Mouse (Mus musculus) MEL (cell line): ENCODE measurements around the gene Gm20388. TPM values are rescaled to one million over a fixed set of nuclear protein-coding genes. Genes with fewer than 3 reads are reported as not detected.

ENCODE experiments used
- DNase-seq: peaks from one replicate; pipeline ENCODE4 v3.0.0; 2011; ENCODE audit warnings: low read depth, low spot score
- H3K27ac ChIP-seq: 2 replicates; pipeline ENCODE4 v1.5.1; 2012; ENCODE audit warnings: low read depth, mild to moderate bottlenecking, control low read depth, low read length, moderate library complexity; ENCODE audit not compliant: control insufficient read depth
- H3K27me3 ChIP-seq, 2 experiments: fragments of 150-350 bp in 1 of 2; sonication (generic) in 1 of 2; 2 replicates each; pipeline ENCODE4 v1.6.1; 2012; ENCODE audit warnings: low read length in 2 of 2, mild to moderate bottlenecking in 2 of 2, improper control_type of control experiment in 1 of 2, moderate library complexity in 1 of 2; ENCODE audit not compliant: insufficient read depth in 2 of 2, control insufficient read depth in 1 of 2
- H3K36me3 ChIP-seq, 2 experiments: 2 replicates each; pipeline ENCODE4 v1.6.1; 2012 to 2014; ENCODE audit warnings: low read length in 2 of 2, improper control_type of control experiment in 1 of 2, inconsistent platforms in 1 of 2, mild to moderate bottlenecking in 1 of 2; ENCODE audit not compliant: insufficient read depth in 2 of 2, control insufficient read depth in 1 of 2
- H3K4me1 ChIP-seq, 2 experiments: fragments of 150-350 bp in 1 of 2; sonication (generic) in 1 of 2; 2 replicates each; pipeline ENCODE4 v1.6.1; 2012; ENCODE audit warnings: low read length in 2 of 2, improper control_type of control experiment in 1 of 2, mild to moderate bottlenecking in 1 of 2; ENCODE audit not compliant: insufficient read depth in 2 of 2, control insufficient read depth in 1 of 2
- H3K4me3 ChIP-seq, 2 experiments: fragments of 150-350 bp in 1 of 2; sonication (generic) in 1 of 2; 2 replicates each; pipeline ENCODE4 v1.5.1; 2012; ENCODE audit warnings: low read depth in 2 of 2, low read length in 2 of 2, mild to moderate bottlenecking in 2 of 2, moderate library complexity in 2 of 2, control low read depth in 1 of 2, improper control_type of control experiment in 1 of 2; ENCODE audit not compliant: control insufficient read depth in 1 of 2, insufficient read depth in 1 of 2
- H3K79me2 ChIP-seq: 2 replicates; pipeline ENCODE4 v1.6.1; 2012; ENCODE audit warnings: mild to moderate bottlenecking, low read length, moderate library complexity; ENCODE audit not compliant: control insufficient read depth, poor library complexity, insufficient read depth
- H3K9ac ChIP-seq: 2 replicates; pipeline ENCODE4 v1.6.1; 2012; ENCODE audit warnings: low read depth, mild to moderate bottlenecking, control low read depth, low read length, moderate library complexity; ENCODE audit not compliant: control insufficient read depth, poor library complexity, severe bottlenecking
- H3K9me3 ChIP-seq: fragments of 150-350 bp; sonication (generic); replicated peaks from 2 replicates; pipeline ENCODE4 v1.6.1; 2012; ENCODE audit warnings: mild to moderate bottlenecking, low read length, improper control_type of control experiment, moderate library complexity; ENCODE audit not compliant: insufficient read depth
- BHLHE40 ChIP-seq: IDR thresholded peaks from 2 replicates; pipeline ENCODE4 v1.6.1; 2012; ENCODE audit warnings: low read depth, mild to moderate bottlenecking, inconsistent platforms, low read length, improper control_type of control experiment, borderline replicate concordance
- CHD1 ChIP-seq: IDR thresholded peaks from 2 replicates; pipeline ENCODE4 v1.6.1; 2012; ENCODE audit warnings: low read depth, mild to moderate bottlenecking, inconsistent platforms, low read length, improper control_type of control experiment
- CTCF ChIP-seq, 3 experiments: IDR thresholded peaks in 2 of 3; conservative IDR thresholded peaks in 1 of 3; 2 replicates each; pipeline ENCODE4 v1.5.1; 2011 to 2012; ENCODE audit warnings: low read length in 3 of 3, low read depth in 2 of 3, mild to moderate bottlenecking in 2 of 3, improper control_type of control experiment in 1 of 3, inconsistent platforms in 1 of 3, mixed read lengths in 1 of 3, moderate library complexity in 1 of 3; ENCODE audit not compliant: control insufficient read depth in 1 of 3, insufficient read depth in 1 of 3, poor library complexity in 1 of 3, severe bottlenecking in 1 of 3
- E2F4 ChIP-seq: IDR thresholded peaks from 2 replicates; pipeline ENCODE4 v1.6.1; 2011; ENCODE audit warnings: low read depth, low read length, improper control_type of control experiment, borderline replicate concordance
- ELF1 ChIP-seq: IDR thresholded peaks from 2 replicates; pipeline ENCODE4 v1.6.1; 2014; ENCODE audit warnings: low read depth, mild to moderate bottlenecking, inconsistent platforms, low read length, improper control_type of control experiment, moderate library complexity
- EP300 ChIP-seq, 2 experiments: IDR thresholded peaks; 2 replicates each; pipeline ENCODE4 v1.6.1; 2011; ENCODE audit warnings: improper control_type of control experiment in 2 of 2, low read length in 2 of 2, low read depth in 1 of 2, mild to moderate bottlenecking in 1 of 2
- ETS1 ChIP-seq: IDR thresholded peaks from 2 replicates; pipeline ENCODE4 v1.6.1; 2012; ENCODE audit warnings: low read depth, mild to moderate bottlenecking, inconsistent platforms, low read length, improper control_type of control experiment, moderate library complexity
- GABPA ChIP-seq: IDR thresholded peaks from 2 replicates; pipeline ENCODE4 v1.6.1; 2012; ENCODE audit warnings: low read depth, mild to moderate bottlenecking, inconsistent platforms, low read length, improper control_type of control experiment, moderate library complexity
- GATA1 ChIP-seq: IDR thresholded peaks from 2 replicates; pipeline ENCODE4 v1.6.1; 2011; ENCODE audit warnings: low read depth, low read length, improper control_type of control experiment
- JUND ChIP-seq: IDR thresholded peaks from 2 replicates; pipeline ENCODE4 v1.6.1; 2011; ENCODE audit warnings: low read depth, mild to moderate bottlenecking, improper control_type of control experiment, low read length
- MAX ChIP-seq: IDR thresholded peaks from 2 replicates; pipeline ENCODE4 v1.6.1; 2011; ENCODE audit warnings: low read length, improper control_type of control experiment
- MAZ ChIP-seq: IDR thresholded peaks from 2 replicates; pipeline ENCODE4 v1.6.1; 2012; ENCODE audit warnings: low read depth, mild to moderate bottlenecking, inconsistent platforms, low read length, improper control_type of control experiment
- MXI1 ChIP-seq: IDR thresholded peaks from 2 replicates; pipeline ENCODE4 v1.6.1; 2011; ENCODE audit warnings: mild to moderate bottlenecking, low read depth, low read length, improper control_type of control experiment
- NELFE ChIP-seq: IDR thresholded peaks from 2 replicates; pipeline ENCODE4 v1.6.1; 2011; ENCODE audit warnings: low read depth, low read length, improper control_type of control experiment
- NRF1 ChIP-seq: IDR thresholded peaks from 2 replicates; pipeline ENCODE4 v1.6.1; 2014; ENCODE audit warnings: low read depth, mild to moderate bottlenecking, inconsistent platforms, low read length, improper control_type of control experiment, moderate library complexity; ENCODE audit not compliant: poor library complexity, insufficient read depth, severe bottlenecking
- POLR2AphosphoS2 ChIP-seq: IDR thresholded peaks from 2 replicates; pipeline ENCODE4 v1.6.1; 2011; ENCODE audit warnings: low read length, improper control_type of control experiment
- POLR2AphosphoS5 ChIP-seq: IDR thresholded peaks from 2 replicates; pipeline ENCODE4 v1.6.1; 2012; ENCODE audit warnings: low read depth, borderline replicate concordance, mild to moderate bottlenecking, inconsistent platforms, low read length, moderate library complexity, mixed read lengths
- RAD21 ChIP-seq: IDR thresholded peaks from 2 replicates; pipeline ENCODE4 v1.6.1; 2011; ENCODE audit warnings: mild to moderate bottlenecking, low read depth, low read length, improper control_type of control experiment
- SIN3A ChIP-seq: IDR thresholded peaks from 2 replicates; pipeline ENCODE4 v1.6.1; 2012; ENCODE audit warnings: low read length, improper control_type of control experiment, inconsistent platforms
- SMC3 ChIP-seq: IDR thresholded peaks from 2 replicates; pipeline ENCODE4 v1.6.1; 2011; ENCODE audit warnings: low read depth, low read length, improper control_type of control experiment
- TAL1 ChIP-seq: IDR thresholded peaks from 2 replicates; pipeline ENCODE4 v1.6.1; 2012; ENCODE audit warnings: mild to moderate bottlenecking, inconsistent platforms, low read length, moderate library complexity, mixed read lengths
- TCF12 ChIP-seq: IDR thresholded peaks from 2 replicates; pipeline ENCODE4 v1.6.1; 2014; ENCODE audit warnings: low read depth, mild to moderate bottlenecking, inconsistent platforms, low read length, improper control_type of control experiment, moderate library complexity
- UBTF ChIP-seq: IDR thresholded peaks from 2 replicates; pipeline ENCODE4 v1.6.1; 2012; ENCODE audit warnings: low read depth, mild to moderate bottlenecking, inconsistent platforms, low read length, improper control_type of control experiment, moderate library complexity, borderline replicate concordance; ENCODE audit not compliant: insufficient read depth
- USF1 ChIP-seq: IDR thresholded peaks from 2 replicates; pipeline ENCODE4 v1.6.1; 2014; ENCODE audit warnings: low read depth, mild to moderate bottlenecking, inconsistent platforms, low read length, improper control_type of control experiment, moderate library complexity
- USF2 ChIP-seq, 2 experiments: IDR thresholded peaks; 2 replicates each; pipeline ENCODE4 v1.6.1; 2011 to 2012; ENCODE audit warnings: improper control_type of control experiment in 2 of 2, low read length in 2 of 2, borderline replicate concordance in 1 of 2, inconsistent platforms in 1 of 2, low read depth in 1 of 2, mild to moderate bottlenecking in 1 of 2; ENCODE audit not compliant: insufficient read depth in 1 of 2
- ZMIZ1 ChIP-seq: IDR thresholded peaks from 2 replicates; pipeline ENCODE4 v1.6.1; 2012; ENCODE audit warnings: low read depth, mild to moderate bottlenecking, inconsistent platforms, low read length, improper control_type of control experiment, moderate library complexity
- ZNF384 ChIP-seq: IDR thresholded peaks from 2 replicates; pipeline ENCODE4 v1.6.1; 2012; ENCODE audit warnings: low read depth, mild to moderate bottlenecking, inconsistent platforms, low read length, improper control_type of control experiment
- polyA plus RNA-seq, 2 experiments: library from polyadenylated mRNA; stranded (reverse) in 1 of 2; unstranded in 1 of 2; fragments of >175 nt in 1 of 2; fragments of >200 nt in 1 of 2; gene quantifications; 2 replicates each; pipeline versions ENCODE4 v1.2.1 to v1.2.4; 2012; ENCODE audit warnings: low replicate concordance in 2 of 2, low read depth in 1 of 2; ENCODE audit not compliant: insufficient read length in 2 of 2, insufficient read depth in 1 of 2, missing spikeins in 1 of 2
- total RNA-seq: library from RNA; depleted of rRNA; stranded (reverse); fragments of 300-350 nt; gene quantifications from 2 replicates; pipeline ENCODE4 v1.2.3, GENCODE M21; 2012

The Gm20388 gene
- total and polyA plus RNA-seq, 3 experiments = 11.1 to 17.8 TPM; not detected in 1

GRCm38 (mm10) chr8:121377680-121378079 is 1467.0 kb downstream of the Gm20388 start:
- Histone ChIP-seq H3K9ac (no peak overlapping the region), H3K27ac (no peak overlapping the region), H3K9me3 (no peaks in the 10 kb centered on the region), H3K79me2 (no peaks in the 10 kb centered on the region), H3K27me3 (no peaks in the 10 kb centered on the region), H3K36me3 (no peaks in the 10 kb centered on the region), H3K4me3 (no peak overlapping the region), H3K4me1 (no peaks in the 10 kb centered on the region)
- TF ChIP-seq MAX (no peak), USF1 (no peak), CTCF (IDR thresholded peaks at IDR 0.05 in 2 of 3, conservative IDR thresholded peaks at IDR 0.05 in 1 of 3; ENCODE audit: control insufficient read depth in 1 of 3, insufficient read depth in 1 of 3, low read depth in 2 of 3, low read length in 3 of 3, poor library complexity in 1 of 3, severe bottlenecking in 1 of 3) (no peak), JUND (no peak), ELF1 (no peak), POLR2AphosphoS5 (no peak), UBTF (no peak), TAL1 (no peak), EP300 (IDR thresholded peaks at IDR 0.05; ENCODE audit: low read depth in 1 of 2, low read length in 2 of 2) (no peak), E2F4 (no peak), MAZ (no peak), MXI1 (no peak)
- DNase-seq = no peak

- Histone ChIP-seq H3K79me2 (no peaks in the 10 kb centered on the region), H3K27me3 (no peaks in the 10 kb centered on the region), H3K4me3 (no peak overlapping the region), H3K4me1 (no peaks in the 10 kb centered on the region), H3K9me3 (no peaks in the 10 kb centered on the region), H3K36me3 (no peaks in the 10 kb centered on the region), H3K9ac (no peak overlapping the region), H3K27ac (no peak overlapping the region)
- DNase-seq = no peak
- TF ChIP-seq ZMIZ1 (no peak), GATA1 (no peak), SIN3A (no peak), ETS1 (no peak), BHLHE40 (no peak), SMC3 (no peak), POLR2AphosphoS2 (no peak), MAX (no peak), NRF1 (no peak), ZNF384 (no peak), USF2 (IDR thresholded peaks at IDR 0.05; ENCODE audit: borderline replicate concordance in 1 of 2, insufficient read depth in 1 of 2, low read depth in 1 of 2, low read length in 2 of 2) (no peak), EP300 (IDR thresholded peaks at IDR 0.05; ENCODE audit: low read depth in 1 of 2, low read length in 2 of 2) (no peak), POLR2AphosphoS5 (no peak), RAD21 (no peak), TCF12 (no peak), ELF1 (no peak), NELFE (no peak), CHD1 (no peak), GABPA (no peak), E2F4 (no peak)
These were observed 1468.7 kb downstream of the Gm20388 start for GRCm38 (mm10) chr8:121379387-121379786.
